Mouse (Mus musculus) brain, embryonic 14.5 days (tissue): Measurements from ENCODE around the gene Fggy.

Experiments used
- CTCF ChIP-seq: fragments of 200-500 bp; IDR thresholded peaks from 2 replicates; pipeline ENCODE4 v1.5.1; 2012; ENCODE audit warnings: inconsistent platforms, mild to moderate bottlenecking, moderate library complexity, borderline replicate concordance; ENCODE audit not compliant: insufficient read depth, insufficient read length; ENCODE audit errors: extremely low read depth
- POLR2A ChIP-seq: fragments of 200-500 bp; IDR thresholded peaks from 2 replicates; pipeline ENCODE4 v1.6.1; 2012; ENCODE audit warnings: mild to moderate bottlenecking, inconsistent platforms, borderline replicate concordance; ENCODE audit not compliant: poor library complexity, insufficient read depth, insufficient read length, severe bottlenecking; ENCODE audit errors: extremely low read depth

GRCm38 (mm10) chr4:95938701-95939100 lies 381.4 kb downstream of the Fggy start:
- TF ChIP-seq POLR2A (no peak), CTCF (no peak)
